Mouse (Mus musculus) midbrain, postnatal 0 days (tissue): ENCODE measurements at regions not wholly inside any gene's neighbourhood (a gene's known extent, or its start where the extent isn't known, plus 50 kb on each side); places are given as distances from the start of the nearest gene placed in this dataset.

Source experiments
- ATAC-seq: fragments of 200-750 bp; cut with Nextera tagmentation; 2 replicates; pipeline ENCODE4 v1.8.0; 2017; ENCODE audit warnings: moderate number of reproducible peaks, mild to moderate bottlenecking, moderate TSS enrichment, moderate library complexity; ENCODE audit not compliant: low FRiP score
- DNase-seq: peaks from one replicate; pipeline ENCODE4 v3.0.0-alpha.2; 2015; ENCODE audit warnings: low spot score
- H3K27ac ChIP-seq: fragments of 300-500 bp; sonication (generic); 2 replicates; pipeline ENCODE4 v1.5.1; 2014; ENCODE audit warnings: low read depth, mild to moderate bottlenecking, low read length, mixed read lengths
- H3K27me3 ChIP-seq: fragments of 300-500 bp; sonication (generic); 2 replicates; pipeline ENCODE4 v1.6.1; 2014; ENCODE audit warnings: low read length, control low read depth, mixed read lengths; ENCODE audit not compliant: insufficient read depth
- H3K36me3 ChIP-seq: fragments of 300-500 bp; sonication (generic); 2 replicates; pipeline ENCODE4 v1.6.1; 2014; ENCODE audit warnings: low read length, control low read depth, mixed read lengths; ENCODE audit not compliant: insufficient read depth
- H3K4me1 ChIP-seq: fragments of 300-500 bp; sonication (generic); 2 replicates; pipeline ENCODE4 v1.6.1; 2014; ENCODE audit warnings: mild to moderate bottlenecking, control low read depth, antibody characterized with exemption, low read length, mixed read lengths; ENCODE audit not compliant: insufficient read depth
- H3K4me2 ChIP-seq: fragments of 300-500 bp; sonication (generic); 2 replicates; pipeline ENCODE4 v1.6.1; 2014; ENCODE audit warnings: low read depth, mild to moderate bottlenecking, low read length, mixed read lengths; ENCODE audit not compliant: poor library complexity, severe bottlenecking
- H3K4me3 ChIP-seq: fragments of 300-500 bp; sonication (generic); 2 replicates; pipeline ENCODE4 v1.5.1; 2014; ENCODE audit warnings: low read depth, mild to moderate bottlenecking, low read length, moderate library complexity
- H3K9ac ChIP-seq: fragments of 300-500 bp; sonication (generic); replicated peaks from 2 replicates; pipeline ENCODE4 v1.6.1; 2014; ENCODE audit warnings: mild to moderate bottlenecking, low read length, moderate library complexity, mixed read lengths; ENCODE audit not compliant: poor library complexity, severe bottlenecking
- H3K9me3 ChIP-seq: fragments of 300-500 bp; sonication (generic); 2 replicates; pipeline ENCODE4 v1.6.1; 2016; ENCODE audit warnings: low read length, control low read depth
- CTCF ChIP-seq: IDR thresholded peaks from 2 replicates; pipeline ENCODE4 v1.5.1; 2016; ENCODE audit warnings: antibody characterized with exemption, mild to moderate bottlenecking
- WGBS: fragments of 180-500 bp; shearing (Covaris S2); extraction: QIAGEN DNeasy Blood & Tissue Kit; methylation state at CpG from one replicate; pipeline ENCODE4 v1.1.7; 2014; 5-methylcytosine and 5-hydroxymethylcytosine counted together

GRCm38 (mm10) chr4:32130594-32130993, 108.0 kb upstream of the Bach2 start:
- no peaks in the 10 kb centered on the region for H3K36me3 ChIP-seq
- ATAC-seq = no peak
- TF ChIP-seq CTCF = no peak
- H3K4me1 ChIP-seq = no peaks in the 10 kb centered on the region
- H3K27me3 ChIP-seq = no peaks in the 10 kb centered on the region
- H3K27ac ChIP-seq = no peak overlapping the region
- no peaks in the 10 kb centered on the region for H3K9me3 ChIP-seq
- no peak overlapping the region for H3K4me3 ChIP-seq
- H3K9ac ChIP-seq = no peak overlapping the region
- WGBS = 77% methylated on average over 12 of the region's 12 CpGs
- H3K4me2 ChIP-seq = no peak overlapping the region
- no peak for DNase-seq

DNA sequence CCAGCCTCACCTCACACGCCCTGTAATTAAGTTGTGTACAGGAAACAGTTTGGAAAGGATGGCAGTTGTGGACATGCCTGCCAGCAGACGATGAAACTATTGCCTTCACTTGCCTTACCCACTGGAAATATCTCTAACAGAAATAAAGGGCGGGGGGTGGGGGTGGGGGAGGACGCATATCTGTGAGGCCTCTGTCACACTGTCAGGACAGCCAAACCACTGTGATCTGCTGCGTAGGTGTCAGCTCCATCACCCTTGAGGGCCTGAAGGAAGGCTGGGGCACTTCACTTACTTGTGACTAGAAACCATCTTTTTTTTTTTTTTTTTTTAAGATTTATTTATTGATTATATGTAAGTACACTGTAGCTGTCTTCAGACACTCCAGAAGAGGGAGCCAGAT, 106.8 kb upstream of the Bach2 start:
- Histone ChIP-seq H3K9me3 (no peaks in the 10 kb centered on the region), H3K9ac (no peak overlapping the region), H3K36me3 (no peaks in the 10 kb centered on the region), H3K4me2 (no peak overlapping the region), H3K27me3 (no peaks in the 10 kb centered on the region), H3K4me1 (no peaks in the 10 kb centered on the region), H3K4me3 (no peak overlapping the region), H3K27ac (no peak overlapping the region)
- DNase-seq = no peak
- WGBS = 90% methylated on average over 5 of the region's 5 CpGs
- ATAC-seq = no peak
- no peak for TF ChIP-seq CTCF

GRCm38 (mm10) chr4:32136151-32136550, 102.5 kb upstream of the Bach2 start:
- 76% methylated on average over 10 of the region's 10 CpGs for WGBS
- H3K9me3 ChIP-seq = no peaks in the 10 kb centered on the region
- no peak for DNase-seq
- no peak for ATAC-seq
- H3K4me3 ChIP-seq = no peak overlapping the region
- H3K27me3 ChIP-seq = no peaks in the 10 kb centered on the region
- no peak overlapping the region for H3K27ac ChIP-seq
- H3K36me3 ChIP-seq = no peaks in the 10 kb centered on the region
- no peaks in the 10 kb centered on the region for H3K4me1 ChIP-seq
- no peak overlapping the region for H3K9ac ChIP-seq
- no peak for TF ChIP-seq CTCF
- no peak overlapping the region for H3K4me2 ChIP-seq

DNA sequence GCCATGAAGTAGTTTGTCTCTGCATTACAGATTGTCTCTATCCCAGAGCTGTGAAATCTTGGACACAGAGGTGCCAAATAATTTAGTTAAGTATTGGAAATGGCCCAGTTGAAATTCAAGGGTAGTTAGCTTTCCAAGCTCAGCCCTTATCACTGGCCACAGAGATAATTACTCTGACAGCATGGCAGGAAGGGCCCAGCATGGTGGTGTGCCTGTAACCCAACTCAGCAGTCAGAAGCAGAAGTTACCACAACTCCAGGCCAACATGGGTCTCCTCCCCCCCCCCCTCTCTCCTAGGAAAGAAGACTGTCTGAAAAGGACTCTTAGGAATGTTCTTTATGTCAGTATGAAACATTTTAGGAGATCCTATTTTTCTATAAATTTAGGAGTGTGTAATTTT, 101.4 kb upstream of the Bach2 start:
- TF ChIP-seq CTCF = no peak
- DNase-seq (peak; percentile 44), ATAC-seq (no peak)
- Histone ChIP-seq H3K9me3 (no peaks in the 10 kb centered on the region), H3K4me2 (no peak overlapping the region), H3K9ac (no peak overlapping the region), H3K36me3 (no peaks in the 10 kb centered on the region), H3K27ac (no peak overlapping the region), H3K4me1 (no peaks in the 10 kb centered on the region), H3K27me3 (no peaks in the 10 kb centered on the region), H3K4me3 (no peak overlapping the region)

- no peaks in the 10 kb centered on the region for H3K36me3 ChIP-seq
- ATAC-seq (peak; percentile 34; the same call in 1 of the 2 replicates), DNase-seq (peak; percentile 46)
- H3K27ac ChIP-seq = no peak overlapping the region
- no peak overlapping the region for H3K4me3 ChIP-seq
- H3K9me3 ChIP-seq = no peaks in the 10 kb centered on the region
- WGBS = 60% methylated on average over 10 of the region's 10 CpGs
- H3K4me2 ChIP-seq = no peak overlapping the region
- H3K27me3 ChIP-seq = no peaks in the 10 kb centered on the region
- TF ChIP-seq CTCF = no peak
- H3K4me1 ChIP-seq = no peaks in the 10 kb centered on the region
- no peak overlapping the region for H3K9ac ChIP-seq
Observed at GRCm38 (mm10) chr4:32137966-32138365, 100.6 kb upstream of the Bach2 start.

- DNase-seq (no peak), ATAC-seq (no peak)
- no peak for TF ChIP-seq CTCF
- Histone ChIP-seq H3K27ac (no peak overlapping the region), H3K9ac (no peak overlapping the region), H3K4me1 (no peaks in the 10 kb centered on the region), H3K4me3 (no peak overlapping the region), H3K9me3 (no peaks in the 10 kb centered on the region), H3K36me3 (no peaks in the 10 kb centered on the region), H3K27me3 (no peaks in the 10 kb centered on the region), H3K4me2 (no peak overlapping the region)
- WGBS = 75% methylated on average over 6 of the region's 6 CpGs
Observed at GRCm38 (mm10) chr4:32139586-32139985, 99.0 kb upstream of the Bach2 start.

- Histone ChIP-seq H3K27me3 (no peaks in the 10 kb centered on the region), H3K27ac (no peak overlapping the region), H3K4me1 (no peaks in the 10 kb centered on the region), H3K4me3 (no peak overlapping the region), H3K4me2 (no peak overlapping the region), H3K9me3 (no peaks in the 10 kb centered on the region), H3K9ac (no peak overlapping the region), H3K36me3 (no peaks in the 10 kb centered on the region)
- TF ChIP-seq CTCF = no peak
- WGBS = 89% methylated on average over 2 of the region's 2 CpGs
- DNase-seq = no peak
- ATAC-seq = no peak
Observed at GRCm38 (mm10) chr4:32140068-32140467, 98.5 kb upstream of the Bach2 start.
